Mouse (Mus musculus): ENCODE data around the gene Gm28047. TPM values are rescaled to one million over a fixed set of nuclear protein-coding genes. Genes with fewer than 3 reads are reported as not detected.

Gene Gm28047
- polyA plus RNA-seq, 1 experiment = 0.68 TPM

DNA sequence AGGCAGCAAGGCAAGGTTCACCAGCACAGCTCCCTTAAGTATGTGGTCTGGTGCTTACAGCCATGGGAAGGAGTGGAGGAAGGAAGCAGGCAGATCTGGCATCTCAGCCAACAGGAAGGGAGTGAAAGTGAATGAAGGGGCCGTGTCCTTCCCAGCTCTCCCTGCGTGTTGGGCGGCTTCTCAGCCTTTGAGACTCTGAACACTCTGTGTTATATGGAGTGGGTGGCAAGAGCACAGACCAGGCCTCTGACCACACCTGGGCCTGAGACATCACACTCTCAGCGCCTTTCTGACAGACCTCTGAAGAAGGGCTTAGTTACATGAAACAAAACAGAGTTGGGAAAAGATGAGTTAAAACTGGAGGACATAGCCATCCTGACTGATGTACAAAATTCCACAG, 94.3 kb downstream of the Gm28047 start:
- H3K4me1 ChIP-seq (ENCODE audit: control insufficient read depth, insufficient read depth, low read length) = no peaks in the 10 kb centered on the region
- no peak for TF ChIP-seq CTCF (IDR thresholded peaks at IDR 0.05; ENCODE audit: control insufficient read depth, insufficient read depth, insufficient replicate concordance, low read depth, low read length)
- H3K27me3 ChIP-seq (ENCODE audit: control insufficient read depth, insufficient read depth, low read length) = no peaks in the 10 kb centered on the region
- no peak overlapping the region for H3K27ac ChIP-seq (ENCODE audit: control insufficient read depth, insufficient read depth, low read depth, low read length)
- H3K36me3 ChIP-seq (ENCODE audit: control insufficient read depth, insufficient read depth, low read length) = peaks cover 2% of the 10 kb centered on the region
- H3K4me3 ChIP-seq (ENCODE audit: control insufficient read depth, low read depth, low read length) = no peak overlapping the region

DNA sequence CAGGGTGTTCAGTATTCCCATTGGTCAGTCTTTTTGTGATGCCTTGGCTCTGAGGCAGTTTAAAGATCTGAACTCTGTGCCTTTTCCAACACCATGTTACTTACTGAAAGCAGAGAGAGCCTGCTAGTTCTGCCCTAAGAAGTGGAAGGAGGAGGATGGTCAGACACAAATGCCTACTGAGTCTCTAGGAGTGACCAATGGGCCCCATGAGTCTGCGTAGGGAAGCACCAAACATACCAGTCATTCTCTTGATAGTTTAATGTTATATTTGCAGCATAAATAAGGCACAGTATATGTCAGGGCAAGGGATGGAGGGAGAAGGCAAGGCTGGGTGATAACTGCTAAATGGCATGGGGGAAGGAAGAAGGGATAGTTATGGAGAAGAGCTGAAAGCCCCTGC, 96.5 kb downstream of the Gm28047 start:
- Histone ChIP-seq H3K4me3 (ENCODE audit: control insufficient read depth, low read depth, low read length) (no peak overlapping the region), H3K27ac (ENCODE audit: control insufficient read depth, insufficient read depth, low read depth, low read length) (no peak overlapping the region), H3K27me3 (ENCODE audit: control insufficient read depth, insufficient read depth, low read length) (no peaks in the 10 kb centered on the region), H3K36me3 (ENCODE audit: control insufficient read depth, insufficient read depth, low read length) (no peaks in the 10 kb centered on the region; the same call in 1 of the 2 replicates), H3K4me1 (ENCODE audit: control insufficient read depth, insufficient read depth, low read length) (no peaks in the 10 kb centered on the region)
- no peak for TF ChIP-seq CTCF (IDR thresholded peaks at IDR 0.05; ENCODE audit: control insufficient read depth, insufficient read depth, insufficient replicate concordance, low read depth, low read length)
- TF ChIP-seq POLR2A (IDR thresholded peaks at IDR 0.05; ENCODE audit: control insufficient read depth, low read depth, low read length) = no peak

DNA sequence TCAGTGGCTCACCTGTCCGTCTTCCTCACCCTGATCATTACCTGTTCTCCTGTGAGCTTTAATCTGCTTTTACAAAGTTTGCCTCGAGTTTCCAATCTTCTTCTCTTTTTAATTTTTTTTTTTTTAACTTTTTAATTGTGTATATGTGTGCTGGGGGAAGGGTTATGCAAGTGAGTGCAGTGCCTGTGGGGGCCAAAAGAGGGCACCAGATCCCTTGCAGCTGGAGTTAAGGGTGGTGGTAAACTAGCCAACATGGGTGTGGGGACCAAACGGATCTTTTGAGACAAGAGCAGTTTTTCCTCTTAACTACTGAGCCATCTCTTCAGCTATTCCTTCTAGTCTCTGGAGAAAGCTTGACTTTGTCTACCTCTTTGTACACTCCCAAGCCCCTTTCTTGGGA, 96.9 kb downstream of the Gm28047 start:
- TF ChIP-seq CTCF (IDR thresholded peaks at IDR 0.05; ENCODE audit: control insufficient read depth, insufficient read depth, insufficient replicate concordance, low read depth, low read length) (peak; percentile 46; the same call in 1 of the 2 replicates), POLR2A (IDR thresholded peaks at IDR 0.05; ENCODE audit: control insufficient read depth, low read depth, low read length) (no peak)
- Histone ChIP-seq H3K36me3 (ENCODE audit: control insufficient read depth, insufficient read depth, low read length) (no peaks in the 10 kb centered on the region; the same call in 1 of the 2 replicates), H3K4me3 (ENCODE audit: control insufficient read depth, low read depth, low read length) (no peak overlapping the region), H3K27ac (ENCODE audit: control insufficient read depth, insufficient read depth, low read depth, low read length) (no peak overlapping the region), H3K4me1 (ENCODE audit: control insufficient read depth, insufficient read depth, low read length) (no peaks in the 10 kb centered on the region), H3K27me3 (ENCODE audit: control insufficient read depth, insufficient read depth, low read length) (no peaks in the 10 kb centered on the region)

DNA sequence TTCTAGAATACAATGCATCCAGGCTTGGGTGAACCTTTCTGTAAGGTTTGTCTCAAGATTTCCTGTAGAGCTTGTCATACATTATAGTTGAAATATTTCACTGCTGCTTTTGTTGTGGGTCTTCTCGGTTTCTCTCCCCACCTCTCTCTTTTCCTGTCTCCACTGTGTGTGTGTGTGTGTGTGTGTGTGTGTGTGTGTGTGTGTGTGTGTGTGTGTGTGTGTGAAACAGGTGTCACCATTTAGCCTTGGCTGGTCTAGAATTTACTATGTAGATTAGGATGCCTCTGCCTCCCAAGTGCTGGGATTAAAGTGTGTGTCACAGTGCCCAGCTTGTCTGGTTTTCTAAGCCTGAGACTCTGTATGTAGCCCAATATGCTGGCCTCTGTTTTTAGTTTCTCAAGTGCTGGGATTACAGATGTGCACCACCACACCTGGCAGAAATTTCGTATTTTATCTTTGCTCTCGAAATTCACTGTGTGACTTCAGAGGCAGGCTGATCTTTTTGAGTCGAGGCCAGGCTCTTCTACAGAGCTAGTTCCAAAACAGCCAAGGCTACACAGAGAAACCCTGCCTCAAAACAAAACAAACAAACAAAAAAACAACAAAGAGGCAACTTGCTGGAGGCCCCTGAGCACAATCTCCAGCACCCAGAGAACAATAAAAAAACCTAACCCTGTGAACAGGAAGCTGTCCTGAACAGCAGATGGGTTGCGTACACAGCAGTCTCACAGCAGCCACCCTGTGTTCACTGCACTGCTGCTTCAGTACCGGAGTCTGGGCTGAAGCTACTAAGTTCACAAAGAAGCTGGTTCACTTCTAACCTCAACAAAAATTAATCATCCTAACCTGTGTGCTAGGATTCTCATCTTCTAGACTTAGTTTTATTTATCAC, 98.5 kb downstream of the Gm28047 start:
- H3K4me1 ChIP-seq (ENCODE audit: control insufficient read depth, insufficient read depth, low read length) = no peaks in the 10 kb centered on the region
- H3K4me3 ChIP-seq (ENCODE audit: control insufficient read depth, low read depth, low read length) = no peak overlapping the region
- no peaks in the 10 kb centered on the region for H3K27me3 ChIP-seq (ENCODE audit: control insufficient read depth, insufficient read depth, low read length)
- TF ChIP-seq CTCF (IDR thresholded peaks at IDR 0.05; ENCODE audit: control insufficient read depth, insufficient read depth, insufficient replicate concordance, low read depth, low read length) = no peak
- TF ChIP-seq POLR2A (IDR thresholded peaks at IDR 0.05; ENCODE audit: control insufficient read depth, low read depth, low read length) = no peak
- H3K27ac ChIP-seq (ENCODE audit: control insufficient read depth, insufficient read depth, low read depth, low read length) = no peak overlapping the region
- no peaks in the 10 kb centered on the region; the same call in 1 of the 2 replicates for H3K36me3 ChIP-seq (ENCODE audit: control insufficient read depth, insufficient read depth, low read length)

DNA sequence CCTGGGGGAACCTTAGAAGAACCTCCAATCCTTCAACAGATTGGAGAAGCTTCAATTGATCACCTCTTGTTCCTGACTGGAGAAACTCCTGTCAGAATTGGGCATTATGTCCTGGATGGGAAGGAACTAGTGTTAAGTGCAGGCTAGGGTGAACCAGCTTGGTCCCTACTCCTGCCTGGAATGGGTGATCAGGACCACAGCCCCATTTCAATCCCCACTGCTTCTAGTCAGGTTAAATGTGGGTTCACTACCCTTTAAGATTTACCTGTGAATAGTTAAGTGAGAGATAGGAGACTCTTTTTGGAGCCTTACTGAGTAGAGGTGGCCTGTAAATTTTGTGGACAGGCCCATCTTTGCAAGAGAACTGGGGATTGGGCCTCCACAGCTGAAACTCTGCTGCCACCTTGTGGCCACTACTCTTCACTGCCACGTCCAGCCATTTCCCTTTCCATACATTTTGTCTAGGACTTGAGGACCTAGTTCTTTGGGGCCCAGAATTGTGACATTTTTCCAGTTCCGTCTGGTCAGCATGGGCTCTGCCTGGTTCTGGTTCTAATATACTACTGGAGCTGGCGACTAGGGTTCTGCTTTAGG, 99.9 kb downstream of the Gm28047 start, which contains the start of gene Npff:
Gene Npff, minus strand, starts transcription at position 51 of the 594 bp plus-strand sequence.
- H3K4me3 ChIP-seq (ENCODE audit: control insufficient read depth, low read depth, low read length) = no peak within 1 kb of the TSS
- H3K27ac ChIP-seq (ENCODE audit: control insufficient read depth, insufficient read depth, low read depth, low read length) = no peak within 1 kb of the TSS
- no peaks in the 10 kb centered on the region for H3K27me3 ChIP-seq (ENCODE audit: control insufficient read depth, insufficient read depth, low read length)
- TF ChIP-seq CTCF (IDR thresholded peaks at IDR 0.05; ENCODE audit: control insufficient read depth, insufficient read depth, insufficient replicate concordance, low read depth, low read length) (peak; percentile 82), POLR2A (IDR thresholded peaks at IDR 0.05; ENCODE audit: control insufficient read depth, low read depth, low read length) (no peak)
- no peaks in the 10 kb centered on the region; the same call in 1 of the 2 replicates for H3K36me3 ChIP-seq (ENCODE audit: control insufficient read depth, insufficient read depth, low read length)
- no peaks in the 10 kb centered on the region for H3K4me1 ChIP-seq (ENCODE audit: control insufficient read depth, insufficient read depth, low read length)

DNA sequence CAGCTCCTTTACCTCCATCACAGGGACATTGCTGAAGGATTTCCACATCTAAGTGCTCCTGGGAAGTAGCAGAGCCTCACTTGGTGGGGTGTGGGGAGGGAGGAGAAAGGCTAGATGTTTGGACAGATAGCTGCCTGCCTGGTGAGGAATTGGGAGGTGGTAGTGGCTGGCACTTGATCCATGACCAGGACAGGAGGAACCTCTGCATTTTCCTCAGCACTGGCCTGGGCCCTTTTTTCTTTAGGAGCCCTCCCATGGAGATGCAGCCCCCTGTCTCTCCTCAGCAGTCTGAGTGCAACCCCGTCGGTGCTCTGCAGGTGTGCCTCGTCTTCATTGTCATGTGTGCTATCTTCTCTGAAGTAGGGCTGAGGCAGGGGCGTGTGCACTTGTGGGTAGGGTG, 103.4 kb downstream of the Gm28047 start:
- Histone ChIP-seq H3K4me3 (ENCODE audit: control insufficient read depth, low read depth, low read length) (no peak overlapping the region), H3K4me1 (ENCODE audit: control insufficient read depth, insufficient read depth, low read length) (peaks cover 12% of the 10 kb centered on the region), H3K36me3 (ENCODE audit: control insufficient read depth, insufficient read depth, low read length) (no peaks in the 10 kb centered on the region; the same call in 1 of the 2 replicates), H3K27ac (ENCODE audit: control insufficient read depth, insufficient read depth, low read depth, low read length) (no peak overlapping the region), H3K27me3 (ENCODE audit: control insufficient read depth, insufficient read depth, low read length) (no peaks in the 10 kb centered on the region)
- TF ChIP-seq CTCF (IDR thresholded peaks at IDR 0.05; ENCODE audit: control insufficient read depth, insufficient read depth, insufficient replicate concordance, low read depth, low read length) (no peak), POLR2A (IDR thresholded peaks at IDR 0.05; ENCODE audit: control insufficient read depth, low read depth, low read length) (no peak)

DNA sequence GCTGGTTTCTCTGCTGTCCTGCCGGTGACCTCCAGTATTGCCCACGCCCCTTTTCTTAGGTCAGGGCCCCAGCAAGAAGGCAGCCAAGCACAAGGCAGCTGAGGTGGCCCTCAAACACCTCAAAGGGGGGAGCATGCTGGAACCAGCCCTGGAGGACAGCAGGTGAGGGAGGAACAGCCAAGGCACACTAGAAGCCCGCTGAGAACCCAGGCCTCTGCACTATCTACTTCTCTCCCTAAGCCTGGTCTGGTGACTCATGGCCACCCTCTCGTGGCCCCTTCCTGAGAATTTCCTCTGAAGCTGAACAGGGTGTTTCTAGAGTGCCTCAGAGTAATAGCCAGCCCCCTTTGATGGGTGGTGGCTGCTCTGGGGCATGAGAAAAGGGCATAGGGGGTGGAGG, 104.5 kb downstream of the Gm28047 start:
- H3K27ac ChIP-seq (ENCODE audit: control insufficient read depth, insufficient read depth, low read depth, low read length) = no peak overlapping the region
- no peak for TF ChIP-seq CTCF (IDR thresholded peaks at IDR 0.05; ENCODE audit: control insufficient read depth, insufficient read depth, insufficient replicate concordance, low read depth, low read length)
- no peak for TF ChIP-seq POLR2A (IDR thresholded peaks at IDR 0.05; ENCODE audit: control insufficient read depth, low read depth, low read length)

More for the DNA sequence above, 104.5 kb downstream of the Gm28047 start:
- Histone ChIP-seq H3K4me1 (ENCODE audit: control insufficient read depth, insufficient read depth, low read length) (peaks cover 19% of the 10 kb centered on the region), H3K36me3 (ENCODE audit: control insufficient read depth, insufficient read depth, low read length) (no peaks in the 10 kb centered on the region; the same call in 1 of the 2 replicates), H3K4me3 (ENCODE audit: control insufficient read depth, low read depth, low read length) (no peak overlapping the region), H3K27me3 (ENCODE audit: control insufficient read depth, insufficient read depth, low read length) (no peaks in the 10 kb centered on the region)

Measured in testis, adult 2 months (tissue).